Mouse (Mus musculus): ENCODE measurements around the gene Vps13c.

- no peak for TF ChIP-seq MAZ (IDR thresholded peaks at IDR 0.05; ENCODE audit: low read depth, low read length)
- TF ChIP-seq GABPA (IDR thresholded peaks at IDR 0.05; ENCODE audit: insufficient replicate concordance, low read depth, low read length) = no peak
- no peak for TF ChIP-seq CTCF (conservative IDR thresholded peaks at IDR 0.05 in 1 of 2, IDR thresholded peaks at IDR 0.05 in 1 of 2; ENCODE audit: low read depth in 2 of 2, low read length in 2 of 2)
- TF ChIP-seq E2F4 (IDR thresholded peaks at IDR 0.05; ENCODE audit: insufficient replicate concordance, low read depth, low read length) = no peak
- no peak for TF ChIP-seq USF1 (IDR thresholded peaks at IDR 0.05; ENCODE audit: low read depth, low read length)
Measured at GRCm38 (mm10) chr9:67883349-67883984, 43.3 kb downstream of the Vps13c start.
